Mouse (Mus musculus): ENCODE results near the gene Cnot1. TPM values are rescaled to one million over a fixed set of nuclear protein-coding genes. Genes with fewer than 3 reads are reported as not detected.

The Cnot1 gene
- total RNA-seq, 2 experiments from 2014 or later, result 66.3 to 71.1 TPM

- TF ChIP-seq CTCF (IDR thresholded peaks at IDR 0.05), result no peak
- DNase-seq, result no peak
- Histone ChIP-seq H3K27ac (no peak overlapping the region), H3K4me3 (no peak overlapping the region)
- intact Hi-C loops (cut with DNase I), result loop anchor here (2.0 to 5.0 kb wide), 2 partner anchors 25 to 51 kb away; partner anchors contain the start of gene Cnot1
Measured at GRCm38 (mm10) chr8:95781775-95782174, 25.5 kb downstream of the Cnot1 start.

GRCm38 (mm10) chr8:95781085-95781484 lies 26.2 kb downstream of the Cnot1 start:
- no peak for DNase-seq
- Histone ChIP-seq H3K27ac (no peak overlapping the region), H3K4me3 (no peak overlapping the region)
- TF ChIP-seq CTCF (IDR thresholded peaks at IDR 0.05), result no peak
- intact Hi-C loops (cut with DNase I), result loop anchor here (5.0 kb wide), 1 partner anchor 51 kb away; no protein-coding TSS in a partner anchor

- peak; percentile 60 for TF ChIP-seq CTCF (IDR thresholded peaks at IDR 0.05)
- no peak for DNase-seq
- Histone ChIP-seq H3K27ac (no peak overlapping the region), H3K4me3 (no peak overlapping the region)
- intact Hi-C loops (cut with DNase I), result no loop called here
Measured at GRCm38 (mm10) chr8:95764133-95764532, 43.1 kb downstream of the Cnot1 start.

GRCm38 (mm10) chr8:95760323-95760722 lies 46.9 kb downstream of the Cnot1 start:
- TF ChIP-seq CTCF (IDR thresholded peaks at IDR 0.05), result no peak
- DNase-seq, result no peak
- no peak overlapping the region for H3K4me3 ChIP-seq
- intact Hi-C loops (cut with DNase I), result loop anchor here (2.0 kb wide), 1 partner anchor 20 kb away; no protein-coding TSS in a partner anchor
- H3K27ac ChIP-seq, result no peak overlapping the region

- DNase-seq, result no peak
- intact Hi-C loops (cut with DNase I), result no loop called here
- TF ChIP-seq CTCF (IDR thresholded peaks at IDR 0.05), result no peak
- H3K4me3 ChIP-seq, result no peak overlapping the region
- no peak overlapping the region for H3K27ac ChIP-seq
Measured at GRCm38 (mm10) chr8:95751924-95752323, 55.3 kb downstream of the Cnot1 start.

- intact Hi-C loops (cut with DNase I), result no loop called here
- no peak for DNase-seq
- Histone ChIP-seq H3K27ac (no peak overlapping the region), H3K4me3 (no peak overlapping the region)
- TF ChIP-seq CTCF (IDR thresholded peaks at IDR 0.05), result no peak
Measured at GRCm38 (mm10) chr8:95748028-95748427, 59.2 kb downstream of the Cnot1 start.

- intact Hi-C loops (cut with DNase I), result loop anchor here (2.0 kb wide), 1 partner anchor 19 kb away; no protein-coding TSS in a partner anchor
- H3K4me3 ChIP-seq, result no peak overlapping the region
- no peak overlapping the region for H3K27ac ChIP-seq
- TF ChIP-seq CTCF (IDR thresholded peaks at IDR 0.05), result no peak
- no peak for DNase-seq
Measured at GRCm38 (mm10) chr8:95741732-95742131, 65.5 kb downstream of the Cnot1 start.

- Histone ChIP-seq H3K4me3 (no peak overlapping the region), H3K27ac (no peak overlapping the region)
- intact Hi-C loops (cut with DNase I), result no loop called here
- peak; percentile 22; the same call in 1 of the 2 replicates for TF ChIP-seq CTCF (IDR thresholded peaks at IDR 0.05)
- no peak for DNase-seq
Measured at GRCm38 (mm10) chr8:95738596-95738995, 68.7 kb downstream of the Cnot1 start.

- DNase-seq, result no peak
- intact Hi-C loops (cut with DNase I), result loop anchor here (5.0 to 10.0 kb wide), 2 partner anchors 40 to 243 kb away; no protein-coding TSS in a partner anchor
- H3K4me3 ChIP-seq, result no peak overlapping the region
- no peak overlapping the region for H3K27ac ChIP-seq
- TF ChIP-seq CTCF (IDR thresholded peaks at IDR 0.05), result no peak
Measured at GRCm38 (mm10) chr8:95727625-95728024, 79.6 kb downstream of the Cnot1 start.

- intact Hi-C loops (cut with DNase I), result no loop called here
- TF ChIP-seq CTCF (IDR thresholded peaks at IDR 0.05), result no peak
- Histone ChIP-seq H3K27ac (peak overlapping the region; percentile 82), H3K4me3 (peak overlapping the region; percentile 97)
- DNase-seq, result no peak
Measured at GRCm38 (mm10) chr8:95716546-95717335, 90.5 kb downstream of the Cnot1 start.

- Histone ChIP-seq H3K4me3 (peak within 1 kb of the TSS; percentile 97), H3K27ac (peak within 1 kb of the TSS; percentile 82)
- TF ChIP-seq CTCF (IDR thresholded peaks at IDR 0.05), result no peak
- peak; percentile 92 for DNase-seq
- intact Hi-C loops (cut with DNase I), result no loop called here
Measured at GRCm38 (mm10) chr8:95715676-95716531, 91.4 kb downstream of the Cnot1 start, which contains the start of gene Setd6. TSS of gene Setd6 (plus strand) at chr8:95715881.

GRCm38 (mm10) chr8:95714837-95715413 lies 92.3 kb downstream of the Cnot1 start:
- peak overlapping the region; percentile 97 for H3K4me3 ChIP-seq
- no peak for TF ChIP-seq CTCF (IDR thresholded peaks at IDR 0.05)
- peak overlapping the region; percentile 82 for H3K27ac ChIP-seq
- intact Hi-C loops (cut with DNase I), result no loop called here
- DNase-seq, result no peak
